Mouse (Mus musculus) heart, postnatal 0 days (tissue): ENCODE measurements around the gene Cadm2. TPM values are rescaled to one million over a fixed set of nuclear protein-coding genes. Genes with fewer than 3 reads are reported as not detected.

Experiments
- ATAC-seq: fragments of 200-750 bp; cut with Nextera tagmentation; 2 replicates; pipeline ENCODE4 v1.8.0; 2017; ENCODE audit warnings: low read depth, moderate number of reproducible peaks, moderate library complexity; ENCODE audit not compliant: insufficient read depth
- DNase-seq: peaks from one replicate; pipeline ENCODE4 v3.0.0-alpha.2; 2016; ENCODE audit warnings: low spot score
- H3K27ac ChIP-seq: fragments of 300-500 bp; sonication (generic); 2 replicates; pipeline ENCODE4 v1.5.1; 2014; ENCODE audit warnings: low read depth, mild to moderate bottlenecking
- H3K27me3 ChIP-seq: fragments of 300-500 bp; sonication (generic); 2 replicates; pipeline ENCODE4 v1.6.1; 2014; ENCODE audit warnings: low read length, mixed read lengths; ENCODE audit not compliant: control insufficient read depth, insufficient read depth
- H3K36me3 ChIP-seq: fragments of 300-500 bp; sonication (generic); replicated peaks from 2 replicates; pipeline ENCODE4 v1.6.1; 2014; ENCODE audit warnings: low read length, mixed read lengths; ENCODE audit not compliant: control insufficient read depth, insufficient read depth
- H3K4me1 ChIP-seq: fragments of 300-500 bp; sonication (generic); 2 replicates; pipeline ENCODE4 v1.6.1; 2014; ENCODE audit warnings: antibody characterized with exemption; ENCODE audit not compliant: control insufficient read depth, insufficient read depth
- H3K4me2 ChIP-seq: fragments of 300-500 bp; sonication (generic); 2 replicates; pipeline ENCODE4 v1.6.1; 2014; ENCODE audit warnings: low read depth, mild to moderate bottlenecking, low read length, moderate library complexity
- H3K4me3 ChIP-seq: fragments of 300-500 bp; sonication (generic); 2 replicates; pipeline ENCODE4 v1.5.1; 2014; ENCODE audit warnings: low read depth, low read length
- H3K9ac ChIP-seq: fragments of 300-500 bp; sonication (generic); replicated peaks from 2 replicates; pipeline ENCODE4 v1.6.1; 2014; ENCODE audit warnings: low read depth, low read length, mixed read lengths
- H3K9me3 ChIP-seq: fragments of 300-500 bp; sonication (generic); replicated peaks from 2 replicates; pipeline ENCODE4 v1.6.1; 2016; ENCODE audit warnings: low read length; ENCODE audit not compliant: control insufficient read depth
- CTCF ChIP-seq: IDR thresholded peaks from 2 replicates; pipeline ENCODE4 v1.5.1; 2016; ENCODE audit warnings: antibody characterized with exemption, control low read depth, low read depth
- EP300 ChIP-seq: IDR thresholded peaks from 2 replicates; pipeline ENCODE4 v1.6.1; 2016; ENCODE audit warnings: antibody characterized with exemption, low read depth
- WGBS: fragments of 180-500 bp; shearing (Covaris S2); extraction: QIAGEN DNeasy Blood & Tissue Kit; methylation state at CpG from one replicate; pipeline ENCODE4 v1.1.7; 2014; 5-methylcytosine and 5-hydroxymethylcytosine counted together
- polyA plus RNA-seq: library from polyadenylated mRNA; unstranded; fragments of >200 nt; fragmentation: Nextera tagmentation; extraction: Ambion mirVana; gene quantifications from 2 replicates; pipeline ENCODE4 v1.2.1, GENCODE M21; 2015
- total RNA-seq: library from RNA; depleted of rRNA; stranded (reverse); fragments of >200 nt; gene quantifications from 2 replicates; pipeline ENCODE4 v1.2.3, GENCODE M21; 2014; ENCODE audit warnings: low replicate concordance

Cadm2 gene
- total and polyA plus RNA-seq, 2 experiments from 2014 or later = 1.0 TPM; not detected in 1

DNA sequence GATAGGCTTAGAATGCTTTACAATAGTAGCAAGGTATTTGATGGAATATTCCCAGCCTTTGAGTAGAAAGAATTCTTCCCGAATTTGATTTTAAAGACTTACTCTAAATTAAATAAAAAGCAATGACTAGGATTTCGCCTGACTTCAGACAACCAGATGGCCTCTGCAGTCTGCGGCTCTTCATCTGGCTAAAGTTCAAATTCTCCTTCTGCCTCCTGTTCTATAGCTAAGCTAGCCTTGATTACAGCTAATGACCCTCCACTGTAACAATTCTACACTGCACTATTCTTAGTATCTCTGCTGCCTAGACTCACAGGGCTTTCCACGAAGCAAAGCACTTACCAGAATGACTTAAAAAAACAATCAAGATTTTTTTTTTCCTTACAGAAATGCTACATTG lies 495.9 kb downstream of the Cadm2 start:
- Histone ChIP-seq H3K9ac (no peak overlapping the region), H3K27ac (no peak overlapping the region), H3K27me3 (no peaks in the 10 kb centered on the region), H3K4me1 (no peaks in the 10 kb centered on the region), H3K4me2 (no peak overlapping the region), H3K36me3 (no peaks in the 10 kb centered on the region), H3K4me3 (no peak overlapping the region), H3K9me3 (no peaks in the 10 kb centered on the region)
- no peak for ATAC-seq
- TF ChIP-seq CTCF = no peak
- TF ChIP-seq EP300 = no peak
- WGBS = 44% methylated on average over 4 of the region's 4 CpGs
- DNase-seq = no peak

DNA sequence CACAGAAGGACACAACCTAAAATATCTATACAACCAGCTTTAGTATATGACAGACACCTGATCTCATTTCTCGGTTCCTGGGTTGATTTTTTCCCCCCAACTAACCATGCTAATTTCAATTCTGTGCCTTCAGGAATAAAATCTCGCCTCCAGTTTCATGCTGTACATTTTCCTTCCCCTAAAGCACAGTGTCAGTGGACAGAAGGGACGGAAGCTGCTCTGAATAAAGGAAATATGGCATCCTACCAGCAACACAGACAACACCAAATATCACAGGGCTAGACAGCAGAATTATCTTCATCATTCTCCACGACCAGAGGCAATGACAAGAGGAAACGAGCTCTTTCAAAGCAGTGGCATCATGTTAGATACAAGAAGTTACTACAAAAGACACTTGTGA lies 498.2 kb downstream of the Cadm2 start:
- H3K27ac ChIP-seq = no peak overlapping the region
- H3K27me3 ChIP-seq = no peaks in the 10 kb centered on the region
- TF ChIP-seq EP300 (no peak), CTCF (no peak)
- no peak overlapping the region for H3K4me3 ChIP-seq
- 55% methylated on average over 5 of the region's 5 CpGs for whole genome bisulfite sequencing
- DNase-seq (no peak), ATAC-seq (no peak)
- no peak overlapping the region for H3K4me2 ChIP-seq
- H3K9me3 ChIP-seq = no peaks in the 10 kb centered on the region
- H3K4me1 ChIP-seq = no peaks in the 10 kb centered on the region
- H3K9ac ChIP-seq = no peak overlapping the region
- no peaks in the 10 kb centered on the region for H3K36me3 ChIP-seq

DNA sequence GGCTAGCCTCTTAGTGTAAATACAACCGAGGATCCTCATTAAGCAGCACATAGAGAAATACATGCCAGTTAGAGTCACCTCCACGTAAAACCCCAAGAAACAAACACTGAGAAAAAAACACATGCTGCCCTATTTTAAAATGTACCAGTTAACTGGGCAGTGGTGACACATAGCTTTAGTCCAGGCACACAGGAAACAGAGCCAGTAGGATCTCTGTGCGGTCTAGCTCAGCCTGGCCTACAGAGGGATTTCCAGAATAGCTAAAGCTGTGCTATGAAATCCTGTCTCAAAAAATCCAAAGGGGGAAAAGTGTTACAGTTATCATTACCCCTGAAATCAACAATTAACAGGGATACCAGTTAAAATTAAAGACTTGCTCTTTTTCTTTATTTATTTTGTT lies 498.9 kb downstream of the Cadm2 start:
- 82% methylated on average over 3 of the region's 3 CpGs for WGBS
- Histone ChIP-seq H3K4me3 (no peak overlapping the region), H3K9me3 (no peaks in the 10 kb centered on the region), H3K4me1 (no peaks in the 10 kb centered on the region), H3K27me3 (no peaks in the 10 kb centered on the region), H3K4me2 (no peak overlapping the region), H3K9ac (no peak overlapping the region), H3K27ac (no peak overlapping the region), H3K36me3 (no peaks in the 10 kb centered on the region)
- no peak for TF ChIP-seq CTCF
- no peak for TF ChIP-seq EP300
- DNase-seq = no peak
- no peak for ATAC-seq

DNA sequence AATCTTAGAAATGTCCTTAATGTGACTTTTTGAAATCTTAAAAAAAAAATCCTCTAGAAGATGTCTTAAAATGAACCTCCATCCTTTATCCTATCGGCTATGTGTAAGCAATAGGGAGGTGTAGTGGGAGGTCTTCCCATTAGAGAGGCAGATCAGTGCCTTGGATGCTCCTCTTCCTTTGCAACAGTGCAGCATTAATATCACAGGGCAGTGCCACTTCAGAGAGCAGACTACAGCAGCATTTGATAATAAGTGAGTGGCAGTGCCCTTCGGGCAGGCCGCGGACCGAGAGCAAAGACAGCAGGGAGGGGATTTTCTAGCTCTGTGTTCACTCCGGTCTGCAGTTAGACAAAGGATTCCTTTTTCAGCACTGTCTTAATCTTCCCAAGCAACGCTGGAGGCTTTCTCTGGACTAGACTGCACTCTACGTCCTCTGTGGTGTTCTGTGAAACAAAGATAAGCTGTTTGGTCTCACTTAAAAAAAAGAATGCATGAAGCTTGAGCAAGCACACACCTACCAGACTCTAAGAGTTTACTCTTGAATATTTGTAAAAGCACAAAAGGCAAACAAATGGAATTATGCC lies 514.1 kb downstream of the Cadm2 start:
- no peak for ATAC-seq
- no peak for TF ChIP-seq CTCF
- no peak for TF ChIP-seq EP300

DNA sequence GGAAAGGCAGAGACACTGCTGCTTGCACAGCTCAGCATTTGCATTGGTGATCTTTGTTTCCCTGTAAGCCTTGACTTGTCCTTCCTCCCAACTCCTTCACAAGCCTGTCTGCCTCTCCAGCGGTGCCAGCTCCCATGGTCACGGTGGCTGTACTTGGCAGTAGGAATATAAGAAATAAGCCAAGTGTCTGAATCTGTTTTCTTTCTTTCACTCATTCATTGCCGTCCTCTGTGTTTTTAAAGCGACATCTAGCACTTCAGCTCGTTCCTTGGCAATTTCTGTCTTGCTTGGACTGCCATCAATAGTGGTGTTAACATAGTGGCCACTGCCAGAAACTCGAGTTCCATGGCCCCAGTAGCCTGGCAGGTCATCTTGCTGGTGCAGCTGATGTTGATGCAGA lies 524.0 kb downstream of the Cadm2 start:
- H3K9me3 ChIP-seq = no peaks in the 10 kb centered on the region
- H3K4me1 ChIP-seq = no peaks in the 10 kb centered on the region
- no peaks in the 10 kb centered on the region for H3K36me3 ChIP-seq
- DNase-seq = no peak
- WGBS = 64% methylated on average over 6 of the region's 6 CpGs
- H3K9ac ChIP-seq = no peak overlapping the region
- no peak for ATAC-seq
- no peaks in the 10 kb centered on the region for H3K27me3 ChIP-seq
- TF ChIP-seq EP300 (no peak), CTCF (no peak)
- H3K4me2 ChIP-seq = no peak overlapping the region
- H3K27ac ChIP-seq = no peak overlapping the region
- H3K4me3 ChIP-seq = no peak overlapping the region

More for the DNA sequence above, 514.1 kb downstream of the Cadm2 start:
- DNase-seq = no peak
- Histone ChIP-seq H3K4me3 (no peak overlapping the region), H3K4me2 (no peak overlapping the region), H3K36me3 (no peaks in the 10 kb centered on the region), H3K9ac (no peak overlapping the region), H3K9me3 (no peaks in the 10 kb centered on the region), H3K4me1 (no peaks in the 10 kb centered on the region), H3K27ac (no peak overlapping the region), H3K27me3 (no peaks in the 10 kb centered on the region)
- 28% methylated on average over 8 of the region's 8 CpGs for WGBS

DNA sequence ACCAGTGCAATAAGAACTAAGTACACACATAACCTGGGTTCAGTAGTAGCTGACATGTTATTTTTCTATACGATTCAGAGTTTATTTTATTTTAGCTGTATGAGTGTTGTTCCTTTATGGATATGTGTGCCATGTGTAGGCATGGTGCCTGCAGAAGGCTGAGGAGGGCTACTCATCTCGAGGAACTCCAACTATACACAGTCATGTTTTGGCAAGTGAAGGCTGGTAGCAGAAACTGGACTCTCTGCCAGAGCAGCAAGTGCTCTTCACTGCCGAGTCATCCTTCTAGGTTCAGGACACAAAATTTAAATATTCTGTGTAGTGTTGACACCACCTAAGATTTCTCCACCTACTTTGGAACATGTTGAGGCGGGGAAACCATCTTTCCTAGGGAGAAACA lies 524.8 kb downstream of the Cadm2 start:
- 78% methylated on average over 4 of the region's 4 CpGs for whole genome bisulfite sequencing
- H3K4me2 ChIP-seq = no peak overlapping the region
- no peak overlapping the region for H3K4me3 ChIP-seq
- DNase-seq (no peak), ATAC-seq (no peak)
- no peaks in the 10 kb centered on the region for H3K27me3 ChIP-seq
- no peak overlapping the region for H3K27ac ChIP-seq
- H3K9me3 ChIP-seq = no peaks in the 10 kb centered on the region
- no peaks in the 10 kb centered on the region for H3K4me1 ChIP-seq
- no peak for TF ChIP-seq EP300
- no peak for TF ChIP-seq CTCF
- no peaks in the 10 kb centered on the region for H3K36me3 ChIP-seq
- H3K9ac ChIP-seq = no peak overlapping the region
